Mouse (Mus musculus): ENCODE data around the gene Zdhhc21.

DNA sequence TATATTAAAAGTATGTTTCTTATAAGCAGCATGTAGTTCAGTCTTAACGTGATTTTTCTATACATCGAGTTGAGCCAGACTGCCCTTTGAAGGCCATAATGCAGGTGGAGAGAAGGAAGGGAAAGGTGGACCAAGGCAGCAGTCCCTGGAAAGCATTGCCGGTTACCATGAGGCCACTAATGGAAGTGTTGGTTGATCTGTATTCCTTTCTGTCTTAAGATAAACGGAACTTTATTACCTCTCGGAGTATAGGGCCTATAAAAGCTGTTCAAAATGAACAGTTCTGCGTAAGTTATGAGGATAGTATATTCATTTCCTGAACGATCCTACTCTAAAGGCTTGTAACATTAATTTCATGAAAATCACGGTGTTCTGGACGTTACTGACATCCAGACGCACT, 35.5 kb upstream of the Zdhhc21 start:
- no peak for TF ChIP-seq CTCF (IDR thresholded peaks at IDR 0.05; ENCODE audit: borderline replicate concordance, control insufficient read depth, extremely low read depth, insufficient read depth, low read length, poor library complexity)
- no peak for TF ChIP-seq POLR2A (IDR thresholded peaks at IDR 0.05; ENCODE audit: control insufficient read depth, extremely low read depth, insufficient read depth, low read length, poor library complexity)
